Mouse (Mus musculus) spleen, postnatal 36 days (tissue): Measurements from ENCODE around the gene Tnk1.
"Not testable (repeated sequence)": the region's sequence is repeated elsewhere in the genome, so short reads cannot be mapped to it uniquely, and the experiment has no call there.

ENCODE experiments used
- DNase-seq, 2 experiments: peaks; one replicate each; pipeline ENCODE4 v3.0.0; 2022; ENCODE audit warnings: low spot score in 2 of 2, mixed read lengths in 1 of 2

The Tnk1 gene

DNA sequence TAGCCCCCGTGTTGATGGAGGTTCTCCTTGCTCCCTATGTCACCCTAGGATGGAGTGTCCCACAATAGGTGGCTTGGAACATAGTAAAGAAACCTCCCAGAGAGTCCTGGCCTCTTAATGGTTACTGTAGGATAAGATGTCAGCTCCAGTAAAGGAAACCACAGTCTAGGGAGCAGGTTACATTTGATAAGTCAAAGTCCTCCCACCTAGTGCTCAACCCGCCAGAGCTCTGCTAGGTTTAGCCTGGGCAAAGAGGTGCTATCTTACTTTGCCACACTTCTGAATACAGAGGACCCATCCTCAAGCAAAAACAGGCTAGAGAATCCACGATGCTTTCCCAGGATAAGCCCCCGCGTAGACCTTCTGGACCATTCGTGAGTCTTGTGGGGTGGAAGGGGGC, 20.4 kb upstream of the Tnk1 start:
- DNase-seq, result no peak

GRCm38 (mm10) chr11:69878399-69878798, 19.9 kb upstream of the Tnk1 start:
- no peak for DNase-seq

GRCm38 (mm10) chr11:69877878-69878277, 19.3 kb upstream of the Tnk1 start, which contains the start of gene Tmem95:
Tmem95 (minus strand) TSS chr11:69878018.
- DNase-seq, result no peak

- peak; percentile 80 to 83 for DNase-seq
Observed at GRCm38 (mm10) chr11:69876867-69877266, 18.3 kb upstream of the Tnk1 start.

DNA sequence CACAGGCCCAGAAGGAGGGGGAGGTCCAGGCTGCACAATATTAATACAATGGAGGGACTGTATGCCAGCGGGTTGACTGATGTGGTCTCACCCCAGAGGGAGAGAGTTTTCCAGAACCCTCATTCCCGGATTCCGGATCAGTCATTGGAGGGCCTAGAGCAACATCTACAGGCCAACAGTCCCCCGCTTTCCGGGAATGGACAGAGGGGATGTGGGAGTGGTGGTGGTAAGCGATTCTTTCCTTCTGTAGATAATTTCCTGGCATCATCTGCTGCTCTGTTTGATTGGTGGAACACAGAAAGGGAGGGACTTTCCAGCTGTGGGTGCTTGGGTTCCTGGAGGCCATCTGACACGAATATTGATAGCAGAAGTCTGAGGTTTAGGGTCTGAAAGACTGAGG, 17.7 kb upstream of the Tnk1 start:
- peak in 1 of 2 experiments; percentile 39 for DNase-seq

DNA sequence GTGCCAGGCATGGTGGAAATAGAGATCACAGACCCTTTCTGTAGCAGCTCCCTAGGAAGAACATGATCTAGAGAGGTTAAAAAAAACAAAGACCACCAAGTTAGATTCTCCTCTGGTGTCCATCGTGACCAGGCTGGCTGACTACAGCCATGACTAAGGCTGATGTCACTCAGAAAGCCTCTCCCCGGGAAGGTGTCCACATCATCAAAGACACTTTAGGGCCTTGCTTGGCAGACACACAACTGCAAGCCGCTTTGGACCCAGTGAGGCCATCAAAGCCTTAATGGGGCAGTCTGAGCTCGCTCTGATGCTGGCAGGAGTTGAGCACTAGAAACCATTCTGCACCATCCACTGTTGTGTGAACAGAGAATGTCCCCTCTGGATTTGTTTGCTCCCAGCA, 13.9 kb upstream of the Tnk1 start:
- DNase-seq, result no peak

GRCm38 (mm10) chr11:69871822-69872221, 13.3 kb upstream of the Tnk1 start:
- no peak for DNase-seq

- no peak for DNase-seq
Observed at GRCm38 (mm10) chr11:69870289-69871069, 11.9 kb upstream of the Tnk1 start.

GRCm38 (mm10) chr11:69867335-69867734, 8.8 kb upstream of the Tnk1 start:
- DNase-seq, result no peak

- DNase-seq, result no peak
Observed at GRCm38 (mm10) chr11:69865561-69865960, 7.0 kb upstream of the Tnk1 start.

DNA sequence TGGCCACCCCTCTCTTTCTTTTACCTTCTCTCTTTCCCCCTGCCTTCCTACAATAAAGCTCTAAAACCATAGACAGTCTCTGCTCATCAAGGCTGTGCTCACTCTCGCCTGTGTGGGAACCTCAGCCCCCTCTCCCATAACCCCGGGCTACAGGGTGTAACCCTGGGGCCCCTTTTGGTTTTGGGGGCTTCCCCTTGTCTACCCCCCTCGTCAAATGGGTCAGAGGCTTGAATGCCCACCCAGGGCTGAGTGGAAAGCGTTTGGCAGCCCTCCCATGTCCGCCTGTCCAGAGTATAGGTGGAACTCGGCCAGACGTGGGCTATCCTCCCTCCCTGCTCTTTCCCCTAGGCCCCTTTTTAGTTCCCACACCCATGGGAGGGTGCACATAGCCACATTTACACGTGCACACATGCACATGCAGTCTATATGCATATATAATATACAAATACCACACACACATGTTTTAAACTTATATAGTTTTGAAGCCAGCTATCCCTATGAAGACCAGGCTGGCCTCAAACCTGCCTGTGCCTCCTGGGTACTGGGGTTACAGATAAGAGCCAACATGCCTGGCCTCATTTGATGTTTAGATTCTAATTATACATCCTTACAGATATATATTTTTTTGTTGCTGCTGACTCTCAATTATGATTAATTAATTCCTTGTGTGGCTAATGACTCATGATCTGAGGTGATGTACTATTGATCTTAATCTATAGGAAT, 5.8 kb upstream of the Tnk1 start:
- DNase-seq, result no peak

DNA sequence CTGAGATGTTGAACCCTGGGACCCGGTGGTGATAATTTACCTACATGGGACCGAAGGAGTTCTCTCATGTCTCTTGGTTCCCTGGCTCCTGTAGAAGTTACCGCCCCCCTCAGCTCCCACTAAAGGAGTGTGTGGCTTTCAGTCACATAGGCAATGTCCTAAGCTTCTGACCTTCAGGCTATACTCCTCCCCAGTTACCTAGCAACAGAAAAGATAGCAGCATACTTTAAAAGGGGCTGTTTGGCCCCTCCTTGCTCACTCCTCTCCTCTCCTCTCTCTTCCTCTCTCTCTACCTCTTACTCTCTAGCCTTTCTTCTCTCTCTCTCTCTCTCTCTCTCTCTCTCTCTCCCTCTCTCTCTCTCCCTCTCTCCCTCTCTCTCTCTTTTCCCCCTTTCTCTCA, 5.2 kb upstream of the Tnk1 start:
- DNase-seq, result not testable (repeated sequence)

GRCm38 (mm10) chr11:69855347-69855746, 3.2 kb downstream of the Tnk1 start:
- DNase-seq, result peak; percentile 56 to 64

DNA sequence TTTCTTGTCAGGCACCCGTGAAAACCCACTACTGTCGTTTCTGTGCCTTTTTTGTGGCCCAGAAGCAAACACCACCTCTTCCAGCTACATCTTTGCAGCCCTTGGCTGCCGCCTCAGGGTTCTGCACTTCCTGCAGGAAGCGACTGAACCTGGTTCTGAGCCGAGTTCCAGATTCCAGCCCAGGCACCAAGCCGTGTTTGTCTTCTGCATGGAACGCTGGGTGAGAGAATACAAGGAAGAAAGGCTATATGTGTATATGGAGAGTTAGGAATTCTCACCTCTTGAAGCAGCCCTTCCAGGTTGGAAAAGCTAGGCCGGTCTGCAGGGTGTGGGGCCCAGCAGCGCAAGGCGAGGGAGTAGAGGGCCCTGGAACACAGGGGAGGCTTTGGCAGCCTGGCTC, 3.9 kb downstream of the Tnk1 start:
- DNase-seq, result no peak

GRCm38 (mm10) chr11:69853994-69854393, 4.5 kb downstream of the Tnk1 start:
- DNase-seq, result peak; percentile 71 to 82

DNA sequence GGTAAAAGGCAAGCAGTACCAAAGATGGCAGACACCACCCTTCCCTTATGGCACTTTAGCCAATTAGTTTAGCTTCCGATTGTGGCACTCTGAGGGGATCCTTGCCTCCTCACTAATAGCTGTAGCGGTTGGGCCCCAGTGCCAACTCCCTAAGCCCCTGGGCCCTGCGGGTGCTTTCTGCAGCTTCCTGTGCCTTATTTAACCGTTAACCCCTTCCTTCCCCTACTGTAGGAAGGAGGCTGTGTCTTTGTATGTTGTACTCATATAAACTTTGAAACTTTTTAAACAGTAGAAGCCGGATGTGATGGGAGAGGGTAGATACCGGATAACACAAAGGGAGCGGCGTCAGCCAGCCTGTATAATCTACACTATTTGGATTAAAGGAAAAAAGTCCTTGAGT, 7.8 kb downstream of the Tnk1 start:
- no peak for DNase-seq

- DNase-seq, result no peak
Observed at GRCm38 (mm10) chr11:69849884-69850283, 8.6 kb downstream of the Tnk1 start.

DNA sequence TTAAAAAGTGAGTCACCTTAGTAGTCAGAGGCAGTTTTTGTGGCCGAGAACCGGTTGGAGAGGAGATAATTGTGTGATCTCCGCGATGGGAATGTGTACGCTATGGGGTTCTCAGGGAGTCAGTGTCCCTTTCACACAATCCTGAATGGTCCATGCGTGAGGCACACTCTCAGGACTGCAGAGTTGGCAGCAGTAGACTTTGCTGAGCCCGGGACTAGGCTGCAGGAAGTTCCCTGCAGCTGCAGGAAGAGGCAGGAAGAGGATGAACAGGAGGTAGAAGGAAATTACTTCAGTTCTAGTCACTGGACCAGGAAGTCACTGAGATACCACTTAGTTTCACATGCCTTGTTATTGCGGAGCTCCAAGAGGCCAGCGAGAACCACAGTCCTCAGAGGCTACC, 9.4 kb downstream of the Tnk1 start:
- DNase-seq, result no peak

- DNase-seq, result no peak
Observed at GRCm38 (mm10) chr11:69848021-69848420, 10.5 kb downstream of the Tnk1 start.

- DNase-seq, result no peak
Observed at GRCm38 (mm10) chr11:69846738-69847688, 11.5 kb downstream of the Tnk1 start.

DNA sequence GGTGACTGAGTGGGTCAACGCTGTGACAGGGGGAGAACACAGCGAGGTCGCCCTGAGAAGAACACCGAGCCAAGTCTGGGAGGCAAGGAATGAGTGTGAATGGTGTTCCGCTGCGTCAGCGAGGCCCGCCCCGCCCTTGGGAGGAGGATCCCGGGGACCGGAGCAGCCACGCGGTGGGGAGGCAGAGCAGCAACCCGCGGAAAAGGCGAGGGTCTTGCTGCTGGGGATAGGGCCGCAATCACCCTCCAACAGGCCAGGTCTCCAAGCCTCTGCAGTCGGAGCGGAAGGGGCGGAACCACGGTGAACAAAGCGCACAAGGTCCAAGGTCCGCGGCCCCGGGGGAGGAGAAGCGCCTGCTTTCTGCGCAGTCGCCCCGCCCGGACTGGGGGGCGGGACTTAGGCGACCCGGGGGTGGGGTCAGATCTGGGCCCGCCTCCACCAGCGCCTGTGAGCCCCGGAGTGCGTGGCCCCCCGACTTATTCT, 12.3 kb downstream of the Tnk1 start, which contains the start of gene Plscr3:
Gene Plscr3, plus strand, starts transcription at position 179 of the 483 bp plus-strand sequence.
- peak; percentile 88 to 92 for DNase-seq

GRCm38 (mm10) chr11:69838714-69839104, 19.8 kb downstream of the Tnk1 start:
- DNase-seq, result no peak
